In genomic region chr1:68134943-68135342, GRCm38 (mm10) we compare ENCODE assay signal across 17 mouse cellular contexts.
"Had no signal": no experiment of that assay in that cellular context is flagged by ENCODE, and none has a peak within 500 bp of the region (broad histone marks: within the 10 kb centered on the region; RNA-seq: fewer than 3 reads in every experiment).

No protein-coding gene starts in this region.

- ATAC-seq: liver, embryonic 12.5 days; liver, postnatal 0 days; lung, postnatal 0 days; midbrain, embryonic 13.5 days; midbrain, embryonic 15.5 days; midbrain, embryonic 16.5 days had no signal

- DNase-seq: left cerebral cortex, postnatal 4 days; liver; liver, embryonic 13.5 days; liver, postnatal 0 days; lung, adult 18-20 months; lung, adult 2 months; lung, embryonic 14.5 days; lung, postnatal 10 days; lung, postnatal 14 days; lung, postnatal 36 days; lung, postnatal 4 days; midbrain, embryonic 14.5 days had no signal
